Mouse (Mus musculus) midbrain, embryonic 12.5 days (tissue): ENCODE data around the gene Miga2. TPM values are rescaled to one million over a fixed set of nuclear protein-coding genes. Genes with fewer than 3 reads are reported as not detected.
A peak's percentile ranks its signal among the peaks of the same experiment; 100 is the strongest.

ENCODE experiments used
- ATAC-seq: fragments of 200-750 bp; cut with Nextera tagmentation; 2 replicates; pipeline ENCODE4 v1.8.0; 2017; ENCODE audit warnings: low read depth, moderate TSS enrichment, moderate library complexity; ENCODE audit not compliant: low FRiP score
- H3K27ac ChIP-seq: fragments of 300-500 bp; sonication (generic); replicated peaks from 2 replicates; pipeline ENCODE4 v1.5.1; 2016; ENCODE audit warnings: mild to moderate bottlenecking
- H3K27me3 ChIP-seq: fragments of 300-500 bp; sonication (generic); 2 replicates; pipeline ENCODE4 v1.6.1; 2016; ENCODE audit warnings: mild to moderate bottlenecking
- H3K36me3 ChIP-seq: fragments of 300-500 bp; sonication (generic); 2 replicates; pipeline ENCODE4 v1.6.1; 2016
- H3K4me1 ChIP-seq: fragments of 300-500 bp; sonication (generic); 2 replicates; pipeline ENCODE4 v1.6.1; 2016
- H3K4me2 ChIP-seq: fragments of 300-500 bp; sonication (generic); replicated peaks from 2 replicates; pipeline ENCODE4 v1.6.1; 2016; ENCODE audit warnings: mild to moderate bottlenecking, moderate library complexity
- H3K4me3 ChIP-seq: fragments of 300-500 bp; sonication (generic); 2 replicates; pipeline ENCODE4 v1.5.1; 2016; ENCODE audit warnings: mild to moderate bottlenecking
- H3K9ac ChIP-seq: fragments of 300-500 bp; sonication (generic); replicated peaks from 2 replicates; pipeline ENCODE4 v1.6.1; 2016; ENCODE audit warnings: mild to moderate bottlenecking, moderate library complexity
- H3K9me3 ChIP-seq: fragments of 300-500 bp; sonication (generic); 2 replicates; pipeline ENCODE4 v1.6.1; 2016; ENCODE audit warnings: mild to moderate bottlenecking
- WGBS: fragments of 180-500 bp; shearing (Covaris S2); methylation state at CpG from one replicate; pipeline ENCODE4 v1.1.7; 2016; 5-methylcytosine and 5-hydroxymethylcytosine counted together
- polyA plus RNA-seq: library from polyadenylated mRNA; unstranded; fragments of >200 nt; fragmentation: Nextera tagmentation; extraction: Ambion mirVana; gene quantifications from 2 replicates; pipeline ENCODE4 v1.2.1, GENCODE M21; 2016

Miga2 gene
- polyA plus RNA-seq, 1 experiment from 2014 or later: 30.4 TPM

GRCm38 (mm10) chr2:30342544-30342943, 21.5 kb upstream of the Miga2 start:
- Histone ChIP-seq H3K4me3 (no peak overlapping the region), H3K27me3 (no peaks in the 10 kb centered on the region), H3K36me3 (peaks cover 99% of the 10 kb centered on the region), H3K9ac (no peak overlapping the region), H3K4me2 (no peak overlapping the region), H3K27ac (no peak overlapping the region), H3K4me1 (no peaks in the 10 kb centered on the region), H3K9me3 (no peaks in the 10 kb centered on the region)
- WGBS: 88% methylated on average over 7 of the region's 7 CpGs
- no peak for ATAC-seq

GRCm38 (mm10) chr2:30343601-30344137, 20.4 kb upstream of the Miga2 start:
- Histone ChIP-seq H3K4me2 (no peak overlapping the region), H3K27ac (no peak overlapping the region), H3K9ac (no peak overlapping the region; the same call in 1 of the 2 replicates), H3K4me1 (no peaks in the 10 kb centered on the region), H3K27me3 (no peaks in the 10 kb centered on the region), H3K4me3 (no peak overlapping the region), H3K36me3 (peaks cover 98% of the 10 kb centered on the region), H3K9me3 (no peaks in the 10 kb centered on the region)
- 77% methylated on average over 14 of the region's 14 CpGs for WGBS
- ATAC-seq: no peak

- ATAC-seq: no peak
- Histone ChIP-seq H3K4me1 (no peaks in the 10 kb centered on the region), H3K9ac (no peak overlapping the region), H3K27me3 (no peaks in the 10 kb centered on the region), H3K36me3 (peaks cover 97% of the 10 kb centered on the region), H3K4me2 (no peak overlapping the region), H3K9me3 (no peaks in the 10 kb centered on the region), H3K4me3 (no peak overlapping the region), H3K27ac (no peak overlapping the region; the same call in 1 of the 2 replicates)
- 89% methylated on average over 7 of the region's 7 CpGs for WGBS
Observed at GRCm38 (mm10) chr2:30345971-30346676, 17.9 kb upstream of the Miga2 start.

GRCm38 (mm10) chr2:30349196-30349595, 14.8 kb upstream of the Miga2 start:
- Histone ChIP-seq H3K9me3 (no peaks in the 10 kb centered on the region), H3K4me1 (no peaks in the 10 kb centered on the region), H3K27me3 (no peaks in the 10 kb centered on the region), H3K4me3 (no peak overlapping the region), H3K4me2 (no peak overlapping the region), H3K9ac (no peak overlapping the region), H3K36me3 (peaks cover 85% of the 10 kb centered on the region), H3K27ac (no peak overlapping the region)
- WGBS: 85% methylated on average over 6 of the region's 6 CpGs
- no peak for ATAC-seq

- H3K9me3 ChIP-seq: no peaks in the 10 kb centered on the region
- H3K4me1 ChIP-seq: no peaks in the 10 kb centered on the region
- WGBS: 80% methylated on average over 2 of the region's 2 CpGs
- H3K4me2 ChIP-seq: no peak overlapping the region
- H3K27ac ChIP-seq: no peak overlapping the region
- H3K9ac ChIP-seq: no peak overlapping the region
- no peaks in the 10 kb centered on the region for H3K27me3 ChIP-seq
- no peak for ATAC-seq
- no peak overlapping the region for H3K4me3 ChIP-seq
- H3K36me3 ChIP-seq: peaks cover 75% of the 10 kb centered on the region
Observed at GRCm38 (mm10) chr2:30351149-30351548, 12.9 kb upstream of the Miga2 start.

GRCm38 (mm10) chr2:30355861-30356260, 8.2 kb upstream of the Miga2 start:
- no peaks in the 10 kb centered on the region for H3K27me3 ChIP-seq
- H3K27ac ChIP-seq: no peak overlapping the region
- H3K36me3 ChIP-seq: peaks cover 31% of the 10 kb centered on the region
- peaks cover 16% of the 10 kb centered on the region for H3K4me1 ChIP-seq
- no peaks in the 10 kb centered on the region for H3K9me3 ChIP-seq
- no peak overlapping the region for H3K9ac ChIP-seq
- no peak overlapping the region for H3K4me2 ChIP-seq
- ATAC-seq: no peak
- H3K4me3 ChIP-seq: no peak overlapping the region
- WGBS: 69% methylated on average over 4 of the region's 4 CpGs

GRCm38 (mm10) chr2:30356266-30356665, 7.8 kb upstream of the Miga2 start:
- peaks cover 29% of the 10 kb centered on the region for H3K36me3 ChIP-seq
- no peak overlapping the region for H3K27ac ChIP-seq
- no peaks in the 10 kb centered on the region for H3K27me3 ChIP-seq
- 59% methylated on average over 4 of the region's 4 CpGs for WGBS
- H3K4me1 ChIP-seq: peaks cover 16% of the 10 kb centered on the region
- H3K9ac ChIP-seq: no peak overlapping the region
- no peak overlapping the region for H3K4me3 ChIP-seq
- no peak overlapping the region for H3K4me2 ChIP-seq
- ATAC-seq: no peak
- no peaks in the 10 kb centered on the region for H3K9me3 ChIP-seq

GRCm38 (mm10) chr2:30356906-30357305, 7.1 kb upstream of the Miga2 start:
- Histone ChIP-seq H3K4me3 (no peak overlapping the region), H3K9ac (peak overlapping the region; percentile 80; the same call in 1 of the 2 replicates)

GRCm38 (mm10) chr2:30357552-30358510, 6.2 kb upstream of the Miga2 start:
- 63% methylated on average over 8 of the region's 8 CpGs for WGBS
- Histone ChIP-seq H3K9ac (peak overlapping the region; percentile 80), H3K4me1 (peaks cover 16% of the 10 kb centered on the region), H3K4me2 (peak overlapping the region; percentile 93), H3K27me3 (no peaks in the 10 kb centered on the region), H3K36me3 (peaks cover 23% of the 10 kb centered on the region), H3K9me3 (no peaks in the 10 kb centered on the region), H3K4me3 (peak overlapping the region; percentile 60), H3K27ac (peak overlapping the region; percentile 30; the same call in 1 of the 2 replicates)
- ATAC-seq: no peak

More at GRCm38 (mm10) chr2:30356906-30357305, 7.1 kb upstream of the Miga2 start:
- Histone ChIP-seq H3K36me3 (peaks cover 29% of the 10 kb centered on the region), H3K27me3 (no peaks in the 10 kb centered on the region), H3K9me3 (no peaks in the 10 kb centered on the region), H3K27ac (no peak overlapping the region), H3K4me2 (0 out of 2 replicates have a peak overlapping the region, but pooled peaks have one; percentile 3), H3K4me1 (peaks cover 16% of the 10 kb centered on the region)
- 69% methylated on average over 9 of the region's 9 CpGs for WGBS
- no peak for ATAC-seq

- Histone ChIP-seq H3K4me3 (peak within 1 kb of the TSS; percentile 60), H3K9me3 (no peaks in the 10 kb centered on the region), H3K27me3 (no peaks in the 10 kb centered on the region), H3K4me1 (peaks cover 16% of the 10 kb centered on the region), H3K27ac (0 out of 2 replicates have a peak within 1 kb of the TSS, but pooled peaks have one; percentile 54), H3K36me3 (peaks cover 13% of the 10 kb centered on the region), H3K9ac (peak within 1 kb of the TSS; percentile 80), H3K4me2 (peak within 1 kb of the TSS; percentile 93)
- 3% methylated on average over 56 of the region's 73 CpGs for WGBS
- peak; percentile 77 for ATAC-seq
Observed at GRCm38 (mm10) chr2:30358533-30359531, 5.2 kb upstream of the Miga2 start, which contains the start of gene Sh3glb2. Gene Sh3glb2, minus strand, starts transcription at chr2:30359337.

- ATAC-seq: no peak
- Histone ChIP-seq H3K4me1 (peaks cover 28% of the 10 kb centered on the region), H3K27ac (no peak overlapping the region), H3K4me3 (no peak overlapping the region), H3K27me3 (no peaks in the 10 kb centered on the region), H3K9me3 (no peaks in the 10 kb centered on the region), H3K4me2 (no peak overlapping the region), H3K36me3 (no peaks in the 10 kb centered on the region), H3K9ac (no peak overlapping the region; the same call in 1 of the 2 replicates)
- 75% methylated on average over 10 of the region's 10 CpGs for WGBS
Observed at GRCm38 (mm10) chr2:30360626-30361025, 3.4 kb upstream of the Miga2 start.
